Mouse (Mus musculus): ENCODE data around the gene Fras1. TPM values are rescaled to one million over a fixed set of nuclear protein-coding genes. Genes with fewer than 3 reads are reported as not detected.

Gene Fras1
- total RNA-seq, 1 experiment from 2014 or later, result not detected

DNA sequence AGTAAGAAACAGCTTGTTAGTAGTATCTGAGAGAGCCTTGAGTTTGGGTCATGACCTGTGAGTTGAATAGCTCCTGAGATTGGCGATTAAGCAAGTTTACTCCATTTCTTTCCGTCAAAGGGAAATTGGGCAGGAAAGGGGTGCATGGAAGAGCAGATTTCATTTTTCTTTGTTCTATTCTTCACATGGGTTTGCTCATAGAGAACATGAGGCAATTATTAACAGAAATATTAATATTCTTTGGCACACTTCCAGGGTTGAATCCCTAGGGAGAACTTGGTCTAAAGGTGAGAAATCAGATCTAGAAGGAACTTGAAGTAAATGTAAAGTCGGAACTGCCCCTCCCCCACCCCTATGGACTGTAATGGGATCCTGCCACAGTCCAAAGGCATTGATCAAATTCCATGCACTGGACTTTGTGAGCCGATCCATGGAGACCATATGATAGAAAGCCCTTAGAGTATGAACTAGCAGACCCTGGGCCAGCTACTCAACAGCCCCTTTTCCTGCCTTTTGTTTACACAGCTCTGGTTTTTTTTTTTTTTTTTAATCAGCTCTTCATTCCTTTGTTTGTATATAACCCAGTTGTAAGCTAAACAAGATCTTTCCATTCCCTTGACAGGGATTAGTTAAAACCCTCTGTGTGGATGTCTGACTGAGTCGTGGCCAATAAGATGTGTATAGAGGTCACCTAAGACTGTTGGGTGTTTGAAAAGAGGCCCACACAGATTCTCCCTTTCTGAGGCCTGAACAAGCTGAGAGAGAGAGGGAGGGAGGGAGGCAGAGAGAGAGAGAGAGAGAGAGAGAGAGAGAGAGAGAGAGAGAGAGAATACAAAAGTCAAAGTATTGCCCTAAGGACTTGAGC, 22.3 kb downstream of the Fras1 start:
- ATAC-seq (replicated peaks; ENCODE audit: insufficient number of reproducible peaks, low FRiP score, low TSS enrichment, poor library complexity, severe bottlenecking), result no peak

- no peak for ATAC-seq (replicated peaks; ENCODE audit: insufficient number of reproducible peaks, low FRiP score, low TSS enrichment, poor library complexity, severe bottlenecking)
These were observed 28.8 kb downstream of the Fras1 start for GRCm38 (mm10) chr5:96402555-96402954.

- no peak for ATAC-seq (replicated peaks; ENCODE audit: insufficient number of reproducible peaks, low FRiP score, low TSS enrichment, poor library complexity, severe bottlenecking)
These were observed 31.5 kb downstream of the Fras1 start for GRCm38 (mm10) chr5:96405139-96405842.

GRCm38 (mm10) chr5:96408291-96408690, 34.5 kb downstream of the Fras1 start:
- no peak for ATAC-seq (replicated peaks; ENCODE audit: insufficient number of reproducible peaks, low FRiP score, low TSS enrichment, poor library complexity, severe bottlenecking)

GRCm38 (mm10) chr5:96412754-96413394, 39.1 kb downstream of the Fras1 start:
- ATAC-seq (replicated peaks; ENCODE audit: insufficient number of reproducible peaks, low FRiP score, low TSS enrichment, poor library complexity, severe bottlenecking), result no peak

- no peak for ATAC-seq (replicated peaks; ENCODE audit: insufficient number of reproducible peaks, low FRiP score, low TSS enrichment, poor library complexity, severe bottlenecking)
These were observed 43.4 kb downstream of the Fras1 start for GRCm38 (mm10) chr5:96417121-96417520.

DNA sequence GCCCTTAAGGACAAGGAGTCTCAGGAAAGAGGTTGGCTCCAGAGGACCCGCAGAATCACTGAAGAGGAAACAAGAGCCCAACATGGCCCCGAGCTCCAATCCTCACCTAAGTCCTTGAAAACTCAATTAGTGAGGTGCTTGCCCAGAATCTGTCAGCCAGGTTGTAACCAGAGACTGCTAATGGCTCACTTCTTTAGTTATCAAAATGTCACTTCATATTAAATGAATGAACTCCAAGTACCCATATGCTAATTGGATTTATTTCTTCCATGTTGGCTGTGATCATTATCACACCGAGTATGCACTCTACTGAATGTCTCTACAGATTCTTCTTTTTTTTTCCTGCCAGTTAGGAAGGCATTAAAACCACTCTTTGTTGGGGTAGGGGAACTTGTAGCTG, 47.8 kb downstream of the Fras1 start:
- no peak for ATAC-seq (replicated peaks; ENCODE audit: insufficient number of reproducible peaks, low FRiP score, low TSS enrichment, poor library complexity, severe bottlenecking)

DNA sequence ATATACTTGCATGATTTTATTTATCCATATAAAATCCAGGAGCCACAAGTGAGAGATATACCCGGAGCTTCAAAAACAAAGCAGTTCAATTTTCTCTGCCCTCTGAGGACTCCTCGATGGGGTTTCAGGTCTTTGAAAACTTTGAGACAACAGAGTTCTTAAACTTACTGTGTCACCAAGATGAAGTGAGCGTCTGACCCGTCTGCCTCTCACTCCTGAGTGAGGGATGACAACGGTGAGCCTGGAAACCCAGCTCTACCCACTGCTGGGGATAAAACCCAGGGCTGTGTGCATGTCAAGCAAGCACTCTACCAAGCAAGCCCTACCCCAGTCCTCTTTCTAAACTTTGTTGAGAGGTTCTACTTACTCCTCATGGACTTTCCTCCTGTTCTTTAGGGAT, 49.0 kb downstream of the Fras1 start:
- no peak for ATAC-seq (replicated peaks; ENCODE audit: insufficient number of reproducible peaks, low FRiP score, low TSS enrichment, poor library complexity, severe bottlenecking)

DNA sequence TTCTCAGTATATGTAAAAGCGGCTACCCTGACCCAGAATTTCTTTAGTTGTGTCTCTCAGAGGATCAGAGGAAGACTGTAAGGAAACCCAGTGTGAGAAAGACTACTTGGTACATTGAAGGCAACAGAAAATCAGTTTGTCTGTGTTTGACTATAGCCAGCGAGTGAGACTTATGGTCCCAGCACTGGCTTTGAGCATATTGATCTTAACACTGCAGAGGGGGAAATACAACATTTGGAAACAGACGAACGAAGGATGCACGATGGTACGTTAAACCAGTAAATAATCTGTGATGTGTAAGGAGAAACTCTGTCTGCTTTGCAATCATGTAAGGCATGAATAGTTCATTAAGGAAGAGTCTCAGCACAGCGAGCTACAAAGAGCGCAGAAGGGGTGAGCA, 51.6 kb downstream of the Fras1 start:
- no peak for ATAC-seq (replicated peaks; ENCODE audit: insufficient number of reproducible peaks, low FRiP score, low TSS enrichment, poor library complexity, severe bottlenecking)

DNA sequence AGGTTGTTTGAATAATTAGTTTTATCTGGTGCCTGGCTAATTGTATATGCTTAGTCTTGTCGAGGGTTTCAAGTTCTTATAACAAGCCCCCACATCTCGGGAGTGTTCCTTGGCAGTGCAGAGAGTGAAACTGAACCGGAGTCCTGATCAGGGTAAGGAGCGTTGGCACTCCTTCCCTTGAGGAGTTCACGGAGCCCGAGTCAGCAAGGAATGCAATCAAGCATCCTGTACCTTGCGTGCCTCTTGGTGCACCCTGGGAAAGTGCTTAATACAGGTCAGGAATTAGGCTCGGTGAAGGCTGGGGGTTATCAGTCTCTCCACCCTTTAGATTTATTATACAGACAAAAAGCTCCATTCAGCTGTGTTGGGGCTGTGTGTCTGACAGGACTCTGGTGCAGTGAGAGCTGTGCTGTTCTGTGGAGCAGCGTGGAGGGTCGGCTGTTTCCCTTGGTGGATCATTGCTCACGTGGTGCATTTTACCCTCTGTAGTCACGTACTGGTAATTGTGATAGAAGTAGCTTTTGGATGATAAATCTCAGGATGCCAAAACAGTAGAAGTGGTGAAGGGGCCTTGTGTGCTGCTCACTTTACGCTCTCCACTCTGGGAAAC, 55.9 kb downstream of the Fras1 start:
- no peak for ATAC-seq (replicated peaks; ENCODE audit: insufficient number of reproducible peaks, low FRiP score, low TSS enrichment, poor library complexity, severe bottlenecking)

GRCm38 (mm10) chr5:96437870-96438269, 64.1 kb downstream of the Fras1 start:
- no peak for ATAC-seq (replicated peaks; ENCODE audit: insufficient number of reproducible peaks, low FRiP score, low TSS enrichment, poor library complexity, severe bottlenecking)

- ATAC-seq (replicated peaks; ENCODE audit: insufficient number of reproducible peaks, low FRiP score, low TSS enrichment, poor library complexity, severe bottlenecking), result no peak
These were observed 66.1 kb downstream of the Fras1 start for GRCm38 (mm10) chr5:96439811-96440210.

- ATAC-seq (replicated peaks; ENCODE audit: insufficient number of reproducible peaks, low FRiP score, low TSS enrichment, poor library complexity, severe bottlenecking), result no peak
These were observed 73.7 kb downstream of the Fras1 start for GRCm38 (mm10) chr5:96447460-96447859.

DNA sequence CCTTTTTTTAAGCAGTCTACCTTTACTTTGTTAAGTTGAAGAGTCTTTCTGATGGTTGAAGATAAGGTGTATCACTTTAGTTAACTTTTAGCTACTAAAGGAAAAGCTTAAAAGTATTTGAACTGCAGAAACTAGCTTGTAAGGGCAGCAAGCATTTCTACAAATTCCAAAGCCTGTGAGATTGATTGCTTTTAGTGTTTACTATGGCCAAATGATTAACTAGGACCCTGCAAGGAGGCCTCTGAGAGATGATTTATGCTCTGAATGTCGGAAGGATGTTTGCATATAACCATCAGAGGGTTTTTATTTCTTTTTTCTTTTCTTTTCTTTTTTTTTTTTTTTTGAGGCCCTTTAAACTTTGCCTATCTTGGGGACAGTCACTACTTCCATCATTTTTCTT, 78.3 kb downstream of the Fras1 start:
- no peak for ATAC-seq (replicated peaks; ENCODE audit: insufficient number of reproducible peaks, low FRiP score, low TSS enrichment, poor library complexity, severe bottlenecking)

DNA sequence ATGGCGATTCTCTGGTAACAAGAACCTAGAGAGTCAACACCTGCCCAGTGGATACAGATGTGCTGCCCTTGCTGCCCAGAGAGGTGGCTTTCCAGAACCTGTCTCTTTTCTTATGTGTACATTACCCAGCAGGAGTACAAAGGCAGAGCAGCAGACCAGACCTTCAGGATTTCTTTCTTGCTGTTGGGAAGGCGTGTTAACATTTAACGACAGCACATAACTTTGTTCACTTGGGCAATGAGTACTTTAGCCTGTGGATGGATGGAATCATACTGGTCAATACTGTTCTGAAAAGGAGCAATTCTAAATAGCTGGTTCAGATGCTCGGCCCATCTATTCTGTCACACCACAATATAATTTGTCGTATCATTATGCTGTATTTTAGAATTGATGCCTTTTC, 79.6 kb downstream of the Fras1 start:
- no peak for ATAC-seq (replicated peaks; ENCODE audit: insufficient number of reproducible peaks, low FRiP score, low TSS enrichment, poor library complexity, severe bottlenecking)

GRCm38 (mm10) chr5:96454422-96454821, 80.7 kb downstream of the Fras1 start:
- no peak for ATAC-seq (replicated peaks; ENCODE audit: insufficient number of reproducible peaks, low FRiP score, low TSS enrichment, poor library complexity, severe bottlenecking)

DNA sequence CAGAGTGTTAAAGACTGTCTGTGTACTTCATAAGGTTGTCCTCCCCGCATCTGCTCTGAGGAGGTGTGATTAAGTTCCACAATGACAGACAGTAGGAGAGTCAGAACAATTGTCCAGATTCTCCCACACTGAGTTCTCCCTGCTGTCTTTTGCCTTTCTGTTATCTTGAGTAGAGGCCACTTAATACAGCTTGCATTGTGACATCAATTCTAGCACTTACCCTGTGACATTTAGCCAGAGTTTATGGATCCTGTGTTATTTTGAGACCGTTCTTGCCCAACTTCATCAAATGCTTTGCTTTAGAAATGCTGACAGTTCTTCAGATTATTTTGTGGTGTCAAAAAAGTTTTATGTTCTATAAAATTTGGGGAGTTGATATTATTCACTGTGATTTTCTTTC, 81.5 kb downstream of the Fras1 start:
- no peak for ATAC-seq (replicated peaks; ENCODE audit: insufficient number of reproducible peaks, low FRiP score, low TSS enrichment, poor library complexity, severe bottlenecking)

- no peak for ATAC-seq (replicated peaks; ENCODE audit: insufficient number of reproducible peaks, low FRiP score, low TSS enrichment, poor library complexity, severe bottlenecking)
These were observed 83.7 kb downstream of the Fras1 start for GRCm38 (mm10) chr5:96457436-96457958.

GRCm38 (mm10) chr5:96459605-96460004, 85.8 kb downstream of the Fras1 start:
- no peak for ATAC-seq (replicated peaks; ENCODE audit: insufficient number of reproducible peaks, low FRiP score, low TSS enrichment, poor library complexity, severe bottlenecking)

Measured in monocyte, adult 5-6 weeks (primary cell).